Mouse (Mus musculus) ES-Bruce4 (cell line): ENCODE measurements around the gene Ak3. TPM values are rescaled to one million over a fixed set of nuclear protein-coding genes. Genes with fewer than 3 reads are reported as not detected.

Source experiments
- H3K27ac ChIP-seq: 2 replicates; pipeline ENCODE4 v1.5.1; 2012; ENCODE audit warnings: low read length, inconsistent platforms; ENCODE audit not compliant: insufficient read depth
- H3K27me3 ChIP-seq: 2 replicates; pipeline ENCODE4 v1.6.1; 2012; ENCODE audit warnings: mild to moderate bottlenecking, low read length, inconsistent platforms; ENCODE audit not compliant: control insufficient read depth, poor library complexity, insufficient read depth, severe bottlenecking
- H3K36me3 ChIP-seq: 2 replicates; pipeline ENCODE4 v1.6.1; 2012; ENCODE audit warnings: inconsistent platforms, mild to moderate bottlenecking, low read length, moderate library complexity; ENCODE audit not compliant: control insufficient read depth, poor library complexity, insufficient read depth, severe bottlenecking
- H3K4me1 ChIP-seq: one replicate; pipeline ENCODE4 v1.8.1; 2011; ENCODE audit warnings: low read length; ENCODE audit not compliant: control insufficient read depth, insufficient read depth
- H3K4me3 ChIP-seq: 2 replicates; pipeline ENCODE4 v1.5.1; 2011; ENCODE audit warnings: low read depth, mild to moderate bottlenecking, low read length
- H3K9ac ChIP-seq: 2 replicates; pipeline ENCODE4 v1.6.1; 2012; ENCODE audit warnings: low read depth, mild to moderate bottlenecking, inconsistent platforms; ENCODE audit not compliant: poor library complexity, severe bottlenecking
- H3K9me3 ChIP-seq: replicated peaks from 2 replicates; pipeline ENCODE4 v1.6.1; 2012; ENCODE audit warnings: mild to moderate bottlenecking, low read length, inconsistent platforms; ENCODE audit not compliant: control insufficient read depth, poor library complexity, insufficient read depth, severe bottlenecking
- CTCF ChIP-seq: IDR thresholded peaks from one replicate; pipeline ENCODE4 v1.8.1; 2011; ENCODE audit warnings: low read depth, low read length
- EP300 ChIP-seq: IDR thresholded peaks from 2 replicates; pipeline ENCODE4 v1.6.1; 2011; ENCODE audit warnings: low read depth, low read length; ENCODE audit not compliant: insufficient read depth
- POLR2A ChIP-seq: IDR thresholded peaks from one replicate; pipeline ENCODE4 v1.8.1; 2011; ENCODE audit warnings: low read length; ENCODE audit not compliant: insufficient read depth
- polyA plus RNA-seq: library from polyadenylated mRNA; stranded (reverse); fragments of >200 nt; gene quantifications from 2 replicates; pipeline ENCODE4 v1.2.4, GENCODE M21; 2011; ENCODE audit warnings: low read depth; ENCODE audit not compliant: missing spikeins, insufficient read depth, insufficient read length

Gene Ak3
- polyA plus RNA-seq, 1 experiment: 23.3 TPM

GRCm38 (mm10) chr19:29045956-29046650 is 1.7 kb downstream of the Ak3 start:
- TF ChIP-seq POLR2A (no peak), EP300 (no peak), CTCF (no peak)
- H3K9me3 ChIP-seq: no peaks in the 10 kb centered on the region
- H3K4me3 ChIP-seq: no peak overlapping the region
- no peaks in the 10 kb centered on the region for H3K27me3 ChIP-seq
- H3K27ac ChIP-seq: no peak overlapping the region
- H3K36me3 ChIP-seq: no peaks in the 10 kb centered on the region
- H3K4me1 ChIP-seq: no peaks in the 10 kb centered on the region
- H3K9ac ChIP-seq: no peak overlapping the region

- TF ChIP-seq EP300 (no peak), POLR2A (no peak), CTCF (no peak)
- H3K4me1 ChIP-seq: no peaks in the 10 kb centered on the region
- no peak overlapping the region for H3K4me3 ChIP-seq
- H3K36me3 ChIP-seq: no peaks in the 10 kb centered on the region
- H3K9ac ChIP-seq: no peak overlapping the region
- H3K27me3 ChIP-seq: no peaks in the 10 kb centered on the region
- H3K27ac ChIP-seq: no peak overlapping the region
- no peaks in the 10 kb centered on the region for H3K9me3 ChIP-seq
Observed at GRCm38 (mm10) chr19:29045369-29045768, 2.4 kb downstream of the Ak3 start.

- no peak overlapping the region for H3K4me3 ChIP-seq
- no peaks in the 10 kb centered on the region for H3K27me3 ChIP-seq
Observed at GRCm38 (mm10) chr19:29044353-29044768, 3.4 kb downstream of the Ak3 start.

GRCm38 (mm10) chr19:29042647-29043046 is 5.1 kb downstream of the Ak3 start:
- Histone ChIP-seq H3K27me3 (no peaks in the 10 kb centered on the region), H3K4me1 (no peaks in the 10 kb centered on the region), H3K9ac (no peak overlapping the region), H3K27ac (no peak overlapping the region), H3K4me3 (no peak overlapping the region), H3K36me3 (no peaks in the 10 kb centered on the region), H3K9me3 (peaks cover 2% of the 10 kb centered on the region; the same call in 1 of the 2 replicates)
- no peak for TF ChIP-seq CTCF
- no peak for TF ChIP-seq EP300
- TF ChIP-seq POLR2A: no peak

More at GRCm38 (mm10) chr19:29044353-29044768, 3.4 kb downstream of the Ak3 start:
- TF ChIP-seq EP300 (no peak), CTCF (no peak), POLR2A (no peak)
- peaks cover 2% of the 10 kb centered on the region; the same call in 1 of the 2 replicates for H3K9me3 ChIP-seq
- H3K9ac ChIP-seq: no peak overlapping the region
- H3K4me1 ChIP-seq: no peaks in the 10 kb centered on the region
- H3K36me3 ChIP-seq: no peaks in the 10 kb centered on the region
- H3K27ac ChIP-seq: no peak overlapping the region

- H3K4me1 ChIP-seq: no peaks in the 10 kb centered on the region
- H3K36me3 ChIP-seq: no peaks in the 10 kb centered on the region
- H3K9me3 ChIP-seq: peaks cover 2% of the 10 kb centered on the region; the same call in 1 of the 2 replicates
- H3K27me3 ChIP-seq: no peaks in the 10 kb centered on the region
- H3K27ac ChIP-seq: no peak overlapping the region
- no peak overlapping the region for H3K9ac ChIP-seq
- H3K4me3 ChIP-seq: no peak overlapping the region
- TF ChIP-seq CTCF (no peak), POLR2A (no peak), EP300 (no peak)
Observed at GRCm38 (mm10) chr19:29042143-29042542, 5.6 kb downstream of the Ak3 start.

GRCm38 (mm10) chr19:29040206-29040605 is 7.6 kb downstream of the Ak3 start:
- TF ChIP-seq POLR2A: no peak
- TF ChIP-seq EP300: no peak
- no peak for TF ChIP-seq CTCF
- Histone ChIP-seq H3K4me3 (no peak overlapping the region), H3K36me3 (no peaks in the 10 kb centered on the region), H3K27ac (no peak overlapping the region), H3K9me3 (peaks cover 2% of the 10 kb centered on the region; the same call in 1 of the 2 replicates), H3K27me3 (no peaks in the 10 kb centered on the region), H3K4me1 (no peaks in the 10 kb centered on the region), H3K9ac (no peak overlapping the region)
